Mouse (Mus musculus): ENCODE results near the gene Bub3.

Gene Bub3

DNA sequence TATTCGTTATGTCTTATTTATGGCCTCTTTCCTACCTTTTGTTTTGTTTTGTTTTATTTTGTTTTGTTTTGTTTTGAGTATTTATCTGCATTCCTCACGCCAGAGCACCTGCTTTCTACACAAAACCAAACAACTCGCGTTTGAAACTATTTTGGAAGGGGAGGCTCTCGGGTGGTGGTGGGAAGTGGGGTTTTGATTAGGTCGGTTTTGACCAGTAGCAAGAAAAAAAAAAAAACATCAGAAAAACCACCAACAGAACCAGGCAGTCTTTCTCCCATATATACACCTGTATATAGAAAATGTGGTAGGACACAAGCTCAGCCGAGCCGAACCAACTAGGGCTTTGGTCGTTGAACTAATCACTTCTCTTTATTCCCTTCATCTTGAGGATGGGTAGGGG lies 3.9 kb upstream of the Bub3 start:
- DNase-seq (ENCODE audit: low spot score in 2 of 2), result no peak

DNA sequence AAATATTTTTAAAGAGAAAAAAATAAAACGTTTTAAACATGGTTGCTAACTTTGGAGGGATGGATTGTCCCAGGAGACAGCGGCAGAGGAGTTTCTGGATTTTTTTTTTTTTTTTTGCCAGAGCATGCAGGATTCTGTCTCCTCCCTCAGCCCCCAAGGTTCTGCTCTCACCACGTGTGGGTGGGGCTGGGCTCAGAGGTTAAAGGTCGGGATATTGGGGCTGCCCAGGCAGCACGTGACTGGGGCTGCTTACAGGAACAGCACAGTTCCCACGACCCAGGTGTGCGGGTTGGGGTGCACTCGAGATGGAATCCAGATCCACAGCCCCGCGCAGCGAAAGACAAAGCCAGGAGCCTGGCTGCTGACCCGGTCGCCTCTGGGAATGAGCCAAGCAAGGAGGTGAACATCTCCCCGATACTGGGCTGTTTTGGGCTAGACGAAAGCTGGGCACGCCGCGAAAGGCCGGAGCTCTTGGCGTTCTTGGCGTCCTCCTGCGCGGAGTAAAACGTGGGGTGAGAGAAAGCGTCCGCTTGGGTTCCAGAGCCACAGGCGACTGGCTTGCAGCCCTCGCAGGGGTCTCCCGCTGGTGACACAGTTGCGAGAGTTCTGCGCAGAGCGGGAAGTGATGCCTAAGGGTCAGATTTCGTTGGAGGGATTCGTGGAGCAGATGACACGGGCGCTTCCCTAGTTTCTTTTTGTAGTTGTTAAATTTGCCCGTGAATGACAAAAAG lies 3.3 kb upstream of the Bub3 start:
- no peak for DNase-seq (ENCODE audit: low spot score in 2 of 2)

DNA sequence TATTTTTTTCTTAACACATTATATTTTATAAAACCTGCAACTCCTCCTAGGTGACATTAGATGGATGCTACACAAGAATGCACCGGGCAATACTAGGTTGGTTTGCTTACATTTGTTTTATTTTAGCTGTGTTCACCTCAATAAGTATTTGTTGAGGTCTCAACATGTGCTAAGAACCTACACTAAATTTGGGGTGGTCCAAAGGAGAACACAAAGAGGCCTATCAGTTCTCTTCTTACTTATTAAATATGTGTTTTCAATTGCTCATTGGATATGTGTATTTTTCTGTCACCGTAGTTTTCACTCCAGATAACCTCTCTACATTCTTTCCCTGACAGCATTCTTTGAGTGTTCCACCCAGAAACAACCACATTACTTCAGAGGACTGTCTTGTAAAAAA lies 2.3 kb upstream of the Bub3 start:
- DNase-seq (ENCODE audit: low spot score in 2 of 2), result no peak

DNA sequence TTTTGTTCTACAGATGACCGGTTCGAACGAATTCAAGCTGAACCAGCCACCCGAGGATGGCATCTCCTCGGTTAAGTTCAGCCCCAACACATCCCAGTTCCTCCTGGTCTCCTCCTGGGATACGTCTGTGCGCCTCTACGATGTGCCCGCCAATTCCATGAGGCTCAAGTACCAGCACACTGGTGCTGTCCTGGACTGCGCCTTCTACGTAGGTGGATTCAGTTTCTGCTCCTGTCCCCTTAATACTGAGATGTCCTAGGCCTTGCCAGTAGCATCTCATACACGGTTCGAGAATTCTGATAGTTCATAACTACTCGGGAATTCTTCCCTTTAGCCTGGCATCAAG lies 648 bp downstream of the Bub3 start:
- DNase-seq (ENCODE audit: low spot score in 2 of 2), result no peak

DNA sequence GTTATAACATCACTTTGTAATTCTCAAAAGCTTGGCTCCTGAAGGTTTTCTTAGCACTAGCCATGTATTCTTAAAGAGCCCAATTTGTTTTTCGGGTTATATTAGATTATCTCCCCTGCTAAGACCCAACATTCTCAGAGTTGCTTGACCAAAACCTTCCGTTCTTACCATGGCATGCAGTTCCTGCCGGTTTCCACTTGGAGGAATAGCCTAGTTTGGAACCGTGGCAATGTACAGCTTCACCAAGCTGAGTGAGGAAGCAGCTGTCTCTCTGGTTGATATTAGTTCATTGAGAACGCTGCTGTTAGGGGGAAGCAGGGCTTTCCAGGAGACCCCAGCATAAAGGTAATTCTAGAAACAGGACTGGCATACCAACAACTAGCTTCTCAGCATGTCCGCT lies 15.2 kb downstream of the Bub3 start:
- DNase-seq (ENCODE audit: low spot score in 2 of 2), result no peak

DNA sequence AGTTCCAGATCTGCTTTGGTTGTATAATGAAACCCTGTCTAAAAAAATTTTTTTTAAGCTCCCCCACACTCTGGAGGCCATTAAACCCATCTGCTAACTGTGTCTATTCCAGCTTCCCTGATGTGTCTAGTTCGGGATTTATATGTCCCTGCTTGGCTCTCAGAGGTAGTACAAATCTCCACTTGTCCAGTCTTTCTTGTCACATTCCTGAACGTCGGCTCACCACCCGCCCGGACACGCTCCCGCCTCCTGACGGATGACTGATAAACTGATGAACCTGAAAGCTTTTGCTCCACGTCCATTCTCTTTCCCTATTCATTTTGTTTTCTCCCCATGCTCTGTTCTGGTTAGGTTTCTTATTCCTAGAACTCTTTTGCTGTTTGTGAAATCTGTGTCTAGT lies 22.2 kb downstream of the Bub3 start:
- no peak for DNase-seq (ENCODE audit: low spot score in 2 of 2)

DNA sequence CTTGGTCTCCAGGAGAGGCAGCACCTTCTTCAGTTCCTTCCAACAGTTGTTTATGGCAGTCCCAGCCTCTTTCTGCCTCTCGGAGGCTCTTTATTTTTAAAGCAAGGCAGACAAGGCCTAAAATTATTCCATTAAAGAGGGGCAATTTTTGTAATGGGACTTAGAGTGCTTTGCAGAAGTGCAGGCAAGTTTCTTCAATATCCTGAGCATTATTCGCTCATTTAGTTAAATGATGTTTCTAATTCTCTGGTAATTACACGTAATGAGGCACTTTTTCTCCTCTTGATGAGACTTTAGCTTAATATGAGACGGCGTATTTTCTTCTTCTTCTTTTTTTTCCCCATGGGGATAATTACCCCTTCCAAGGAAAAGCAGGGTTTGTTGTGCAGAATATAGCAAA lies 25.5 kb downstream of the Bub3 start:
- DNase-seq (ENCODE audit: low spot score in 2 of 2), result no peak

DNA sequence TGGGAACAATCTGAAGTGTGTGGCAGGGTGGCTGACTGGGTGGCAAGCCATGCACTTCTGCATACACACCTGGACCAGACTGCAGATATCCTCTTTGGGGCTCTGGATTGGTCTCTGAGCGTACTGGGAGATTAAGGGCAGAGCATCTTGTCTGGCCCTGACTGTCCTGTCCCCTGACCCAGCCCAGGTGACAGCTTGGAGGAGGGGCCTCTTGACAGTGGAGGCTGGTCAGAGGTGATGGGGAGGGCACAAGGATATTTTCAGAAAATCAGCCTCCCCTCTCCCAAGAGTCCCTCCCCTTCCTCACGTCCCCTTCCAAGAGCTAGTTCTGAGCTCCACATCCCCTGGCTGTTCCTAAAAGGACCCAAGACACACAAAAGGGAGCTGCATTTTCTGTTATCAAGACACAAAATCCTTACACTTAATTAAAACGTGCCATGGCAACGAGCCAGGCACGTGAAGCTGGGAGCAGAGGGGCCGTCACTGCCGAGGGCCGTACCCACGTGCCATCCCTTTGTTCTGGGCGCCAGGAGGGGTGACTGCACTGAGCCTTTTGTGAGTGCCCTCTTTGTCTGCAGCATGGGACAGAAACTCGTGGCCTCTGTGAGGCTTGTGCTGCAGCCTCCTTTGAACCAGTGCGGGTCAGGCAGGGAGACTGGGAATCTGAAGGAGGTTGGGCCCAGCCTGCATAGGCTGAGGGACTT lies 37.9 kb downstream of the Bub3 start:
- no peak for DNase-seq (ENCODE audit: low spot score in 2 of 2)

DNA sequence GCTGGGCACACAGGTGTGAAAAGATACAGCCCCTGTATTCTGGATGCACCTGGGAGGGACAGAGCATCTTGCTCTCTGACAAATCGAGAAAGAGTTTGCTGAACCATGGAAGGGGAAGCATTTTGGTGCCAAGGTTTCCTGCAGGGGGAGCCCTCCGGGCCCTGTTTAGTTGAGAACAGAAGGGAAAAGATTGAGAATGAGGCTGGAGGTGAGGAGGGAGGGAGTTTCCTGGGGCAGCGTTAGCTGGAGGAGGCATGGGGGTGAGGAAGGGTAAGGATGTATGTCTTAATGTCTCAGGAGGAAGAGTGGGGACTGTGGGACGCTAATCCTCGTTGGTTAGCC lies 38.4 kb downstream of the Bub3 start:
- no peak for DNase-seq (ENCODE audit: low spot score in 2 of 2)

DNA sequence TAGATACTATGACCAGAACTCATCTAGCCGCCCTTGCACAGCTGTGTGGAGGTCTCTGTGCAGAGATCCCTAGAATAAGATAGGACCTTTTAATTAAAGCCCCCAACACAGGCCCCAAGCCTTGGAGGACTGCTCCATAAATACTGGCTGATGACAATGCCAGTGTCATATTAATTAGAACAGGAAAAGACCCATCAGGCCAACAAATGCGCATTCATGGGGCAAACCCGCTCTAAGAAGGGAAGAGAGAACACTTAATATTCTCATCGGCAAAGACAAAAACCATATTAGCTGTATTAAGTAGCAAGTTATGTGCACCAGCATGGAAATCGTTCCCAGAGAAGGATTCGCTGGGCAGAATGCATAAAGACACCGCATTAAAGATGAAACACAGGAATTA lies 42.1 kb downstream of the Bub3 start:
- no peak for DNase-seq (ENCODE audit: low spot score in 2 of 2)

DNA sequence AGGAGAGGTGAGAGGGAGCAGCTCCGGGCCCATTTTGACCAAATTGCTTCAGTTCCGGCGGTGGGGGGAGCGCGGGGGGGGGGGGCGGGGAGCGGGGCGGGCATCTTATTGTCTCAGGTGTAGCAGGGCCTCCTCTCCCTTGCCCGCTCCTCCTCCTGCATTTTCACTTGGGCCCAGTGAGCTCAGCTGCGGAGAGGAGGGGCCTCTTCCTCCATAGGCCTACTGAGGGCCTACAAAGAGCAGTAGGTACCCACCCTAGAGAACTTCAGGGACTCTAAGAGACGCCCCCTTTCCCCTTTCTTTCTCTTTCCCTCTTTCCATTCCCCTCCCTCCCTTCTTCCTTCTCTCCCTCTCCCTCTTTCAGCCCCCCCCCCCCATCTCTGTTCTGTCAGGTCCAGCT lies 43.2 kb downstream of the Bub3 start:
- no peak for DNase-seq (ENCODE audit: low spot score in 2 of 2)

DNA sequence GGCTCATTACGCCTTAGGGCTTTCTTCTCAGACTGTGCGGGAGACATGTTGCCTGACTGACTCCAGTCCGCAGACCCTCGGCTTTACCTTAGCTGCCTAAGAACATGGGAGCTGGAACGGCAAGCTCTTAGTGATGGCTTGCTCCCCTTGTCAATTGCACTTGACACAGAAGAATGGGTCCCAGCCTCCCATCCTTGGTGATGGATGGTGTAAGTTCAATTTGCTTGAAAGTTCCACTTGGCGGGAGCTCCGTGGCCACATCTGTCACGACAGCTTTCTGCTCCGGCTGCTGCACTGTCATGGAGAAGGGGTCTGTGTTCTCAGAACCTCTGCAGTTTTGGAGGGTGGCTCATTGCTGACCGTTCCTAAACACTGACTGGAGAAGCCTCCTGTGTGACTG lies 44.9 kb downstream of the Bub3 start:
- DNase-seq (ENCODE audit: low spot score in 2 of 2), result no peak

DNA sequence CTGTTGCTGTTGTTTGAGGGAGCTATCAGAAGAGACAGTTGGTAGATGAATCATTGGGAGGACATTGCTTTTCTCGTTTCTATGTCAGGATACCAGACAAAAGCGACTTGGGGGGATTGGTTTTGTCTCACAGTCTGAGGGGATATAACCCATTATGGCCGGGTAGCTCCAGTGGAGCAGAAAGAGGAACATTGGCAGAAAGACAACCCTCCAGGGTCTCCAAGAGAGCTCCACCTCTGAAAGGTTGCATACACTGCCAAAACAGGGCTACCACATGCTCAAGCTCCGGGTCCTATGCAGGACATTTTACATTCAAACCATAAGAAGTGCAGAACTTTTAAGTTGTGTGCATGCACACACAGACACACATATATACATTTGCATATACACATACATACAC lies 45.5 kb downstream of the Bub3 start:
- no peak for DNase-seq (ENCODE audit: low spot score in 2 of 2)

DNA sequence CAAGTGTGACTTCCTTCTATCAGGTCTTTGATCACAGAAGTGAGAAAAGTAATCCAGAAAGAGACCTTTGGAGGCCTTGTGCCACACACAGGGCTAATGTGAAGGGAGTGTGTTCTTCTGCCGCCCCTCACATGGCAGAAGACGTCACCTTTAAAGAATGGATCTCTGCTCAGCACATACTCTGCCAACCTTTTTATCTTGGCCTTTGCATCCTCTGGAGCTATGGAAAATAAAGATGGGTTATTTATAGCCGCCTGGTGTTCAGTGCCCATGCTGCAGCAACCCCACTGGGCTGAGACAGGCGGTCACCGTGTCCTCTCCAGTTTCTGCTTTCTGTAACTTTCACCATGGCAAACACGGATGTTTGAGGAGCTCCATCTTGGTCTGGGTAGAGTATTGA lies 48.0 kb downstream of the Bub3 start:
- no peak for DNase-seq (ENCODE audit: low spot score in 2 of 2)

DNA sequence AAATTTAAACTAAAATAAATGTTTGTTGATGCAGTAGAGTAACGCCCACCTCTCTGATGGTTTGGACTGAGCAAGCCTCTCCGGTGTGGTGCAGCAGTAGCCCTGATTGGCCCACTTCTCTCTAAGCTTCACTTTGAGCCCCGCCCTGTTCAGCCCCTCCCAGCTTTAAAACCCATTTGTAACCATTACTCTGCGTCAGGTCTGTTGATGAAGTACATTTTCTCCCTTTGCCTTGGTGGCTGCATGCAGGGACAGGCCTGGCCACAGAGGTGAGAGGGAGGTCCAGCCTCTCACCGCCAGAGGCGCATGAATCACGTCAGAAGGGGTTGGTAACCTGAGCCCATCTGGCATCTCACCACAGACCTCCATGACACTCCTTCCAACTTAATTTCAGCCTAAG lies 49.7 kb downstream of the Bub3 start:
- DNase-seq (ENCODE audit: low spot score in 2 of 2), result no peak
